Mouse (Mus musculus): ENCODE data around the gene Ap1m2.

GRCm38 (mm10) chr9:21318792-21319191, 6.7 kb upstream of the Ap1m2 start:
- TF ChIP-seq MAFK (IDR thresholded peaks at IDR 0.05; ENCODE audit: insufficient read depth, low read depth, low read length) = no peak
- no peak for TF ChIP-seq HCFC1 (IDR thresholded peaks at IDR 0.05; ENCODE audit: borderline replicate concordance, insufficient read depth, low read length)
- TF ChIP-seq ZC3H11A (IDR thresholded peaks at IDR 0.05; ENCODE audit: borderline replicate concordance, low read depth, low read length) = no peak
- no peak for TF ChIP-seq CHD2 (IDR thresholded peaks at IDR 0.05; ENCODE audit: low read depth, low read length)
